Mouse (Mus musculus): ENCODE results near the gene Sec24d.

DNA sequence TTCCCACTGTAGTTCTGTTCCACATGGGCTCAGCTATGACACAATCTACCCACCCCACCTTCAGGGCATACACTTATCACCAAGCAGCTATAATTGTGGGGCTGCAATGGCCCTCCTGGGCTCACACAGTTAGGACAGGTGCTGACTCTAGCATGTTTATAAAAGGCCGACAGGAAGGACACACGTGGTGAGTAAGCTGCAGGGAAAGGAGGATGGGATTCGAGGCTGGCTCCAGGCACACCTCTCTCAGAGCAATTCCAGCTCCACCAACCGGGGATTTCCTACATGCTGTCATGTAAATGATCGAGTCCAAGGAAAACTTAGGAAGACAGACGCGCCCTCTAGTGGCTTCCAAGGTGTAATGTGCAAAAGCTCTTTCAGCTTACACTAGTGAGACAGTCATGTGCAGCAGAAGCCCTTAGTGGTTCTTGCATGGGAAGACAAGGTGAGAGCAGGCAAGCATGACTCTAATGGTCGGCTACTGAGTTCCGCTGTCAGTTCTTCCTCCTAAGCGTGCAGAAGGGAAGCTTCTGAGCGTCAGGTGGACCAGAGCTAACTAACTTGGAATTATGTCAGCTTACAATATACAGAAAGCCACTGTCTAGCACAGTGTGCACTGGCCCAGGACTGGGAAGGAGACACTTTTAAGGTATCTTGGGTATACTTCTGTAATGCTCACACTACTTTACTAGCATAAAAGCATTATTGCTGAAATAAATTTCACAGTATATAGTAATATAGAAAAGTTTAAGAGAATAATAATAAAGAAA, 104.7 kb downstream of the Sec24d start:
- no peak; the same call in 1 of the 2 replicates for TF ChIP-seq CTCF (IDR thresholded peaks at IDR 0.05; ENCODE audit: low read depth, low read length)
- no peak for TF ChIP-seq POLR2A (IDR thresholded peaks at IDR 0.05; ENCODE audit: extremely low read depth, insufficient read depth, low read length)

Measured in liver, adult 2 months (tissue).